Mouse (Mus musculus): ENCODE results near the gene Selenbp1. TPM values are rescaled to one million over a fixed set of nuclear protein-coding genes. Genes with fewer than 3 reads are reported as not detected.
A peak's percentile ranks its signal among the peaks of the same experiment; 100 is the strongest.
"Not testable (repeated sequence)": the region's sequence is repeated elsewhere in the genome, so short reads cannot be mapped to it uniquely, and the experiment has no call there.

Selenbp1 gene
- polyA plus RNA-seq, 1 experiment from 2014 or later: 74.5 TPM

DNA sequence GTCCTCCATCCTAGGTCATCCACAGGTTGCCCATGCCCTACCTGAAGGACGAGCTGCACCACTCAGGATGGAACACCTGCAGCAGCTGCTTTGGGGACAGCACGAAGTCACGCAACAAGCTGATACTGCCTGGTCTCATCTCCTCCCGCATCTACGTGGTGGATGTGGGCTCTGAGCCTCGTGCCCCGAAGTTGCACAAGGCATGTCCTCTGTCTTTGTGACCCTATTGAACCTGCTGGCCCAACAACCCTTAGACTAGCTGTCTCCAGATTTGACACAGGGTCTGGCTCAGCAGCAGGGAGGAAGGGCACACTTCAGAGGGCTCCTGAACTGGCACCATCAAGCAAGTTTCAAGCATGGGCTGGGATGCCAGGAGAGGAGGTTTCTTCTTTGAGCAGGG, 4.3 kb downstream of the Selenbp1 start:
- not testable (repeated sequence) for H3K4me2 ChIP-seq (ENCODE audit: low read length); H3K9me3 ChIP-seq (ENCODE audit: control insufficient read depth, low read length); H3K36me3 ChIP-seq (ENCODE audit: control insufficient read depth, insufficient read depth, low read length); H3K27me3 ChIP-seq (replicated peaks; ENCODE audit: control insufficient read depth, insufficient read depth, low read length); H3K4me1 ChIP-seq (replicated peaks; ENCODE audit: control insufficient read depth, insufficient read depth, low read length); H3K27ac ChIP-seq (ENCODE audit: low read depth); ATAC-seq (replicated peaks; ENCODE audit: low FRiP score, low TSS enrichment, low read depth); H3K4me3 ChIP-seq (ENCODE audit: low read depth, low read length); H3K9ac ChIP-seq (ENCODE audit: low read length); DNase-seq (ENCODE audit: low spot score)
- 83% methylated on average over 6 of the region's 7 CpGs for WGBS

DNA sequence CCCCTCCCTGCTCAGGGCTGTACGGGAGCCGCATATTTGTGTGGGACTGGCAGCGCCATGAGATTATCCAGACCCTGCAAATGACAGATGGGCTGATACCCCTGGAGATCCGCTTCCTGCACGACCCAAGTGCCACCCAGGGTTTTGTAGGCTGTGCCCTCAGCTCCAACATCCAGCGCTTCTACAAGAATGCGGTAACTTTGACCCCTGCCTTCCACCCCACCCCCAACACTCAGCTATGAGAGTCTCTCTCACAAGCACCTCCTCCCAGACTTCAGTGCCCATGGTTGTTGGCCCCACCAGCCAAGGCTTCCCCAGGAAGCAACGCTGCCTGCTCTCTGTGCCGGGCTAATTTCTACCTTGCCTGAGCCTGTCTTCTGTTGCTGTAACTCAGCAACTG, 7.2 kb downstream of the Selenbp1 start:
- H3K4me3 ChIP-seq (ENCODE audit: low read depth, low read length); H3K27ac ChIP-seq (ENCODE audit: low read depth); H3K4me1 ChIP-seq (replicated peaks; ENCODE audit: control insufficient read depth, insufficient read depth, low read length); H3K4me2 ChIP-seq (ENCODE audit: low read length); H3K9ac ChIP-seq (ENCODE audit: low read length); H3K9me3 ChIP-seq (ENCODE audit: control insufficient read depth, low read length); H3K36me3 ChIP-seq (ENCODE audit: control insufficient read depth, insufficient read depth, low read length); ATAC-seq (replicated peaks; ENCODE audit: low FRiP score, low TSS enrichment, low read depth); DNase-seq (ENCODE audit: low spot score); H3K27me3 ChIP-seq (replicated peaks; ENCODE audit: control insufficient read depth, insufficient read depth, low read length): not testable (repeated sequence)
- 32% methylated on average over 9 of the region's 9 CpGs for WGBS

DNA sequence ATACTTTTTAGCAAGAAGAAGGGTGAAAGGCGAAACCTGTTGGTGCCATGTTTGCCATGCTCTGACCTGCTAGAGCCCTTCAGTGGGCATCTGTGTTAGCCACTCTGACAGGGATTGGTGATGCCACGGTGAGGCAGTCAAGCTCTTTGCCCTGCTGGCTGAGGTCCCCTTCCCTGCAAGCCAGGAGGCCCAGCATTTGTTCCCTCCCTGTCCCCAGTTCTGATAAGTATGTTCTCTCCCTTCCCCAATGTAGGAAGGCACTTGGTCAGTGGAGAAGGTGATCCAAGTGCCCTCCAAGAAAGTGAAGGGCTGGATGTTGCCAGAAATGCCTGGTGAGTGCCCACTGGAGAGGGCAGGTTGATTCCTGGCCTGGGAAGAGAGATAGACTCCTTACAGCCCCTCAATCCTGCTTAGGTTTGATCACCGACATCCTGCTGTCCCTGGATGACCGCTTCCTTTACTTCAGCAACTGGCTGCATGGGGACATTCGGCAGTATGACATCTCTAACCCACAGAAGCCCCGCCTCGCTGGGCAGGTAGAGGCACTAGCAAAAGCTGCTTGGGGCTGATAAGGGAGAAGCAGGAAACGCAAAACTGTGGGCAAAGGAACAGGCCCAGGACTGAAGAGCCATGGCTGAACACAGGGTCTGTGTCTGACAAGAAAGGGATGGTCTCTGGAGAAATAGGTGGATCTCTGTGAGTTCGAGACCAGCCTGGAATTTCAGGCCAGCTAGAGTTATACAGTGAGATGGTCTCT, 9.5 kb downstream of the Selenbp1 start:
- not testable (repeated sequence) for H3K27ac ChIP-seq (ENCODE audit: low read depth); H3K4me1 ChIP-seq (replicated peaks; ENCODE audit: control insufficient read depth, insufficient read depth, low read length); H3K36me3 ChIP-seq (ENCODE audit: control insufficient read depth, insufficient read depth, low read length); H3K9me3 ChIP-seq (ENCODE audit: control insufficient read depth, low read length); ATAC-seq (replicated peaks; ENCODE audit: low FRiP score, low TSS enrichment, low read depth); H3K27me3 ChIP-seq (replicated peaks; ENCODE audit: control insufficient read depth, insufficient read depth, low read length); H3K4me3 ChIP-seq (ENCODE audit: low read depth, low read length); H3K4me2 ChIP-seq (ENCODE audit: low read length); H3K9ac ChIP-seq (ENCODE audit: low read length); DNase-seq (ENCODE audit: low spot score)
- WGBS: 79% methylated on average over 8 of the region's 9 CpGs

DNA sequence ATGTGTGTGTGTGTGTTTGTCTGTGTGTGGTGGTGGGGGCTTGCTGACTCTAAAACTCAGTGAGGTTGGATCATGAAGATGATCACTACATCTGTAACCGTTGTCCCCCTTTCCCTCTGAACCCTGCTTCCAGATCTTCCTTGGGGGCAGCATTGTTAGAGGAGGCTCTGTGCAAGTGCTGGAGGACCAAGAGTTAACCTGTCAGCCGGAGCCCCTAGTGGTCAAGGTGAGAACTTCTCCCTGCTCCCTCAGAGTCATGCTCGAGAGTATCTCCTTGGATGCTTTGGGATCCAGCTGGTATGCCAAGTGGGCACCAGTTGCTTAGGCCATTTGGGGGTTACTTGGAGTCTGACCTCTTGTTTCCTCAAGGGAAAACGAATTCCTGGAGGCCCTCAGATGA, 10.8 kb downstream of the Selenbp1 start:
- H3K9me3 ChIP-seq (ENCODE audit: control insufficient read depth, low read length); H3K36me3 ChIP-seq (ENCODE audit: control insufficient read depth, insufficient read depth, low read length); H3K4me1 ChIP-seq (replicated peaks; ENCODE audit: control insufficient read depth, insufficient read depth, low read length); H3K4me2 ChIP-seq (ENCODE audit: low read length); H3K9ac ChIP-seq (ENCODE audit: low read length); H3K4me3 ChIP-seq (ENCODE audit: low read depth, low read length); H3K27ac ChIP-seq (ENCODE audit: low read depth); ATAC-seq (replicated peaks; ENCODE audit: low FRiP score, low TSS enrichment, low read depth); DNase-seq (ENCODE audit: low spot score); H3K27me3 ChIP-seq (replicated peaks; ENCODE audit: control insufficient read depth, insufficient read depth, low read length): not testable (repeated sequence)
- WGBS: 37% methylated on average over 3 of the region's 4 CpGs

DNA sequence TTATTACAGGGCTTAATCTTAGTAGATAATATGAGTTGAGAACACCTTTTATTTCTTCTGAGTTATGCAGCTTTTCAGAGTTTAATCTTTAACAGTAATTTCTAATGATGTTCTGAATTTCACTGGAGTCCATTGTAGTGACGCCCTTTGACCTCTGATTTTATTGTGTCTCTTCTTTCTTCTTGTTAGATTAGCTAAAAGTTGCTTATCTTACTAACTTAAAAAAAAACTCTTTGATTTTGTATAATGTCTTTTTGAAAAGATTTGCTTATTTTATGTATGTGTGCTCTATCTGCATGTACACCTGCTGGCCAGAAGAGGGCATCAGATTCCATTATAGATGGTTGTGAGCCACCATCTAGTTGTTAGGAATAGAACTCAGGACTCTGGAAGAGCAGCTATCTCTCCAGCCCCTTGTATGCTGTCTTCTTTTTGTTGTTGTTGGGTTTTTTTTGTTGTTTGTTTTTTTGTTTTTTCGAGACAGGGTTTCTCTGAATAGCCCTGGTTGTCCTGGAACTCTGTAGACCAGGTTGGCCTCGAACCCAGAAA, 15.3 kb downstream of the Selenbp1 start:
- Histone ChIP-seq H3K4me1 (replicated peaks; ENCODE audit: control insufficient read depth, insufficient read depth, low read length) (peaks cover 6% of the 10 kb centered on the region), H3K9ac (ENCODE audit: low read length) (no peak overlapping the region), H3K4me2 (ENCODE audit: low read length) (no peak overlapping the region), H3K36me3 (ENCODE audit: control insufficient read depth, insufficient read depth, low read length) (no peaks in the 10 kb centered on the region), H3K9me3 (ENCODE audit: control insufficient read depth, low read length) (no peaks in the 10 kb centered on the region), H3K4me3 (ENCODE audit: low read depth, low read length) (no peak overlapping the region), H3K27me3 (replicated peaks; ENCODE audit: control insufficient read depth, insufficient read depth, low read length) (no peaks in the 10 kb centered on the region), H3K27ac (ENCODE audit: low read depth) (no peak overlapping the region)
- 78% methylated on average over 3 of the region's 3 CpGs for WGBS
- DNase-seq (ENCODE audit: low spot score) (no peak), ATAC-seq (replicated peaks; ENCODE audit: low FRiP score, low TSS enrichment, low read depth) (no peak)

DNA sequence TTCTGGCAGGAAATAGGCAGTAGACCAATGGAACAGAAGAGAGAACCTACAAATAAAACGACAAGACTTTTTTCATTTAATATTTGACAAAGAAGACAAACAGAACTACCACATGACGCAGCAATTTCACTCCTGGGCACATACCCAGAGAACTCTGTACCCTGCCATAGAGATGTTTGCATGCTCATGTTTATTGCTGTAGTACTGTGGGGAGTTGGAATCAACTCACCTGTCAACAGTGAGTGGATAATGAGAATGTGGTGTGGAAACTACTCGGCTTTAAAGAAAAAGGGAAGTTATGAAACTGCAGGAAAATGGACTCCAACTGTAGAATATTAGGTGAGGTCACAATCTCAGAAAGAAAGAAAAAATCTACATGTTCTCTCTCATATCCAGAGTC, 16.8 kb downstream of the Selenbp1 start:
- 68% methylated on average over 3 of the region's 3 CpGs for WGBS
- Histone ChIP-seq H3K9ac (ENCODE audit: low read length) (no peak overlapping the region), H3K4me2 (ENCODE audit: low read length) (no peak overlapping the region), H3K27me3 (replicated peaks; ENCODE audit: control insufficient read depth, insufficient read depth, low read length) (no peaks in the 10 kb centered on the region), H3K36me3 (ENCODE audit: control insufficient read depth, insufficient read depth, low read length) (no peaks in the 10 kb centered on the region), H3K27ac (ENCODE audit: low read depth) (no peak overlapping the region), H3K9me3 (ENCODE audit: control insufficient read depth, low read length) (no peaks in the 10 kb centered on the region), H3K4me3 (ENCODE audit: low read depth, low read length) (no peak overlapping the region), H3K4me1 (replicated peaks; ENCODE audit: control insufficient read depth, insufficient read depth, low read length) (peaks cover 9% of the 10 kb centered on the region)
- ATAC-seq (replicated peaks; ENCODE audit: low FRiP score, low TSS enrichment, low read depth) (no peak), DNase-seq (ENCODE audit: low spot score) (no peak)

DNA sequence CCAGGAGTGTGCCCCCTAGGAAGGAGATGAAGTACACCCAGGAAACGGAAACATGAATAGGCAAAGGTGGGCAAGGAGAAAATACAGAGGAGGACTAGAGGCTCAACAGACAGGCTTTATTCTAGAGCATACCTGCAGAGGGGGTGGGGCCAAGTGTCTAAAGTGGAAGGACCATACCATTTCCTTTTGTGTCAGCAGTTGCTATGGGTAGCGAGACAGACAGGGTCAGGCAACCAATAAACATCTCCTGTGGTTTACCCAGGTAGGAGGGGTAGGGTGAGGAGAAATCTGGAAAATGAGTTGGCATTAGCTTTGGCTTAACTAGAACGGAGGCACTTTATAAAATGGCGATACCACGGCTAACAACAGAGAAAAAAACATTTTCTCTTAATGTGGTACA, 19.9 kb downstream of the Selenbp1 start:
- H3K9me3 ChIP-seq (ENCODE audit: control insufficient read depth, low read length): no peaks in the 10 kb centered on the region
- no peaks in the 10 kb centered on the region for H3K27me3 ChIP-seq (replicated peaks; ENCODE audit: control insufficient read depth, insufficient read depth, low read length)
- H3K4me3 ChIP-seq (ENCODE audit: low read depth, low read length): peak overlapping the region; percentile 57
- H3K4me1 ChIP-seq (replicated peaks; ENCODE audit: control insufficient read depth, insufficient read depth, low read length): peaks cover 9% of the 10 kb centered on the region
- ATAC-seq (replicated peaks; ENCODE audit: low FRiP score, low TSS enrichment, low read depth) (no peak), DNase-seq (ENCODE audit: low spot score) (no peak)
- peak overlapping the region; percentile 58 for H3K4me2 ChIP-seq (ENCODE audit: low read length)
- peak overlapping the region; percentile 95; the same call in 1 of the 2 replicates for H3K27ac ChIP-seq (ENCODE audit: low read depth)
- peaks cover 24% of the 10 kb centered on the region for H3K36me3 ChIP-seq (ENCODE audit: control insufficient read depth, insufficient read depth, low read length)
- 72% methylated on average over 5 of the region's 5 CpGs for WGBS
- no peak overlapping the region for H3K9ac ChIP-seq (ENCODE audit: low read length)

DNA sequence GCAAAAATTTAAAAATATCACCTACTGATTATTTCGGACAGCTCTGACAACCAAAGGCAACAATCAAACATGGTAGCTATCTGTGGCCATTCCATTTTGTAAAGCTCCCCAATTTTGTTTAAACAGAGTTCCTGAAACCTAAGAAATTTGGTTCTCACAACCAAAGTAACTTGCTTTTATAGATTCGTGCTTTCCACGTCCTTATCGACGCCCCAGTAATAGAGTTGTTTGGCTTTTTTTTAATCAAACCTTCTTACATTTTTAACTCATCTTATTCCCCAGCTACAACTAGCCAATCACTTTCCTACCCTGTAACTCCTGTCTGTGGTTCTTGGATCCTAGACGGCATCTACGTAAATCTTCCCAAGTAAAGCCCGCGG, 20.5 kb downstream of the Selenbp1 start:
- peak; percentile 35 for ATAC-seq (replicated peaks; ENCODE audit: low FRiP score, low TSS enrichment, low read depth)
- no peaks in the 10 kb centered on the region for H3K27me3 ChIP-seq (replicated peaks; ENCODE audit: control insufficient read depth, insufficient read depth, low read length)
- no peaks in the 10 kb centered on the region for H3K9me3 ChIP-seq (ENCODE audit: control insufficient read depth, low read length)
- peak overlapping the region; percentile 57 for H3K4me3 ChIP-seq (ENCODE audit: low read depth, low read length)
- WGBS: 10% methylated on average over 9 of the region's 9 CpGs
- H3K36me3 ChIP-seq (ENCODE audit: control insufficient read depth, insufficient read depth, low read length): peaks cover 30% of the 10 kb centered on the region
- DNase-seq (ENCODE audit: low spot score): no peak
- H3K4me1 ChIP-seq (replicated peaks; ENCODE audit: control insufficient read depth, insufficient read depth, low read length): peaks cover 9% of the 10 kb centered on the region
- H3K9ac ChIP-seq (ENCODE audit: low read length): peak overlapping the region; percentile 91
- H3K27ac ChIP-seq (ENCODE audit: low read depth): peak overlapping the region; percentile 95
- peak overlapping the region; percentile 58 for H3K4me2 ChIP-seq (ENCODE audit: low read length)
